Mouse (Mus musculus): ENCODE data around the gene Gyg. TPM values are rescaled to one million over a fixed set of nuclear protein-coding genes. Genes with fewer than 3 reads are reported as not detected.

Gyg gene
- 31.1 TPM for total RNA-seq (2023)

DNA sequence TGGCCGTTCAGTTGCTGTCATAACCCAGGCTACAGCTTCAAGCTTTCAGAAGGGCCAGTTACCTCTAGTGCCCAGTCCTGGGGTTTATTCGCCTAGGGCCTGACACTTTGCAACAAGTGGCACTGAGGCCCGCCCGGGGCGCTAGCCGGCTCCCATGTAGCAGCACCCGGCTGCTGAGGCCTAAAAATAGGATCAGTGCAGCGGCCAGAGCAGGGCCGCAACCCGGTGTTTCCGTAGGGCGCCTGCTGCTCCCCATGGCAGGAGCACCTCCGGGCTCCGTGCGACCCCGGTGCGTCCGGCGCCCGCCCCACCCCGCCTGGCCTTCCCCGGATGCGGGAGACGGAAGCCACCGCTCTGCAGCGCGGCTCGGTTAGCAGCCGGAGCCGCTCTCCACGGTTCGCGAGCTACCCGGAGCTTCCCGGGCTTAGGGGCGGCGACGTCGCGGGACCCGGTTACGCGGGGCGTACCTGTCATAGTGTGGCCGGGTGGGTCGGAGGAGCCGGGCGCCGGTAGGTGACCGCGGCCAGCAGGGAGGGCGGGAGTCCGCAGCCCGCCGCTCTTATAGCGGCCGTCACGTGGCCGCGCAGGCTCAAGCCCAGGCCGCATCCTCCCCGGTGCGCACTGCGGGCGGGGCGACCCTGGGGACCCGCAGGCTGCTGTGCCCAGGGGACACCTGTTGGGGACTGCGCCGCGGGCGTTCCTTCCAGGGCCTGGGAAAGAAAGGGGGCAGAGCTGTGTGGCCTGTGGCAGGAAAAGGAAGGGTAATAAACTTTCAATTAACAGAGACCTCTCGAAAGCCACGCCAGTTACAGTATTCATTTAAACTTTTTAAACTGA lies at the start of gene Gyg:
TSS of gene Gyg (minus strand) at position 787 of the 837 bp plus-strand sequence.

Other genes with a start within 250 kb of the Gyg start
- 0.55 TPM for gene Cp, start 198.3 kb downstream of the Gyg start, total RNA-seq (2023)
- gene Hps3, start 120.0 kb downstream of the Gyg start, total RNA-seq (2023): 72.9 TPM
- gene Hltf, start 97.5 kb downstream of the Gyg start, total RNA-seq (2023): 56.4 TPM
- 0.46 TPM for gene Cpa3, start 86.9 kb upstream of the Gyg start, total RNA-seq (2023)
- gene Cpb1, start 120.4 kb upstream of the Gyg start, total RNA-seq (2023): 1.8 TPM
- gene Agtr1b, start 211.9 kb upstream of the Gyg start, total RNA-seq (2023): not detected